Mouse (Mus musculus): ENCODE data around the gene Kctd20. TPM values are rescaled to one million over a fixed set of nuclear protein-coding genes. Genes with fewer than 3 reads are reported as not detected.

Gene Kctd20
- polyA plus RNA-seq, 1 experiment from 2014 or later: 83.2 TPM

DNA sequence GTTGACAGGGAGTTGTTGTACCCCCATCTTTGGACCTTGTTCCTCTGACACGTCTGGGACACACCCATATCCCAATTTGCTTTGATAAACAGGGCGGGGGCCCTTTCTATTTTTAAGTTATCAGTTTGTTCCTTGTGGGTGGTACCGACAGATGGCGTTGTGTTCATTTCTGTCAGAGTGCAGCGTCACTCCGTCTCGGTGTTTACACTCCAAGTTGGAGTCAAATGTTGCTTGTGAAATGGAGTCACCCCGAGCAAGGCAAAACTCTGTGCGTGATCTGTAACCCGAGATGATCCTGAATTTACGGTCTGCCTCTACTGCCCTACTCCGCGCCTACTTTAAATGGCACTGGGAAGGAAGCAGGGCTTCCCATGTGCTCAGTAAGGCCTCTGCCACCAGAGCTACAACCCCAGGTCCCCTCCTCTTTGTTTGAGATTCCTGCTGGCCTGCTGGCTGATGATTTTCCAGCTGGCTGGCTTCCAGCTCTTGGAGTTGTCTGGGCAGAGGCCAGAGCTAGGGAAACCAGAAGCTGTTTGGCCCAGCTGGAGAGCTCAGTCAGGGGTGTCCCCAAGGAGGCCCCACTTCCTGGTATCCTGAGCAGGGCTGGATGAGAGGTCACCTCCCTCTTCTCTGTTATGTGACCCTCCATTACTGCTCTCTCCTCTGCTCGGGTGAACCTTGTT is 21.2 kb upstream of the Kctd20 start:
- Histone ChIP-seq H3K4me3 (ENCODE audit: low read length) (peak overlapping the region; percentile 15; the same call in 1 of the 2 replicates), H3K36me3 (ENCODE audit: control insufficient read depth, insufficient read depth, low read length) (no peaks in the 10 kb centered on the region), H3K9ac (ENCODE audit: low read length) (peak overlapping the region; percentile 34), H3K4me2 (ENCODE audit: low read depth, low read length) (peak overlapping the region; percentile 46), H3K4me1 (replicated peaks; ENCODE audit: control insufficient read depth, insufficient read depth, low read length) (peaks cover 16% of the 10 kb centered on the region), H3K9me3 (ENCODE audit: control insufficient read depth, low read length) (no peaks in the 10 kb centered on the region), H3K27me3 (ENCODE audit: control insufficient read depth, insufficient read depth, low read depth, low read length) (no peaks in the 10 kb centered on the region), H3K27ac (ENCODE audit: low read length) (peak overlapping the region; percentile 90)
- ATAC-seq (ENCODE audit: low read depth): peak; percentile 94
- whole genome bisulfite sequencing: 1% methylated on average over 14 of the region's 14 CpGs

DNA sequence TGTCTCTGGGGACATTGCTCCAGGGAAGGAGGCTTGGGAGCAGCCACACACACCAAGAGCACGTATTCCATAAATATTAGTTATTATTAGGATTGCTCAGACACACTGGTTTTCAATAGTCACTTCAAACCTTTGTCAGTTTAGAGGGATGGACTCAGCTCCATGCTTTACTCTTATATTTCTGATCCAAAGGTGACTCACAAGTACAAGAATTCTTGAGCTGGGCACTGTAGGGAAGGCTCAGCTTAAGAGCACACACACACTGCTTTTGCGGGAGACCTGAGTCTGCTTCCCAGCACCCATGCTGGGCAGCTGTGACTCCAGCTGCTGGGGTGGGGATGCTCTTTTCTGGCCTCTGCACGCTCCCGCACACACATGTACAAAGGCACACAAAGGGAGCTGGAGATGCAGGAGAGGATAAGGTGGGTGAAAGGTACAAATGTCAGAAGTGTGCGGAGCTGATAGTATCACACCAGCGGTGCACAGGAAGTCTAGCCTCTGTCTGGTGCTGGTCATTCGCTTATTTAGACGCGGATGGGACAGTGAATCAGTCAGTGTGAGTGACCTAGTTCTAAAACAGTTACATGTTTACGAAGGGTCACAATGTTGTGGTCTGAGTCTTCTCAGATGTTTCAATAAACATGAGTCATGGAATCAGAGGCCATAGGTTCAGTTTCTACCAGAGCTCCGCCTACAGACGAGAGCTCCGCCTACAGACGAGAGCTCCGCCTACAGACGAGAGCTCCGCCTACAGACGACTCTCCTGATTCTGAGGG is 20.1 kb upstream of the Kctd20 start:
- peak overlapping the region; percentile 90 for H3K27ac ChIP-seq (ENCODE audit: low read length)
- H3K4me2 ChIP-seq (ENCODE audit: low read depth, low read length): no peak overlapping the region
- H3K36me3 ChIP-seq (ENCODE audit: control insufficient read depth, insufficient read depth, low read length): no peaks in the 10 kb centered on the region
- no peak overlapping the region for H3K9ac ChIP-seq (ENCODE audit: low read length)
- 81% methylated on average over 18 of the region's 18 CpGs for WGBS
- H3K27me3 ChIP-seq (ENCODE audit: control insufficient read depth, insufficient read depth, low read depth, low read length): no peaks in the 10 kb centered on the region
- H3K4me1 ChIP-seq (replicated peaks; ENCODE audit: control insufficient read depth, insufficient read depth, low read length): peaks cover 16% of the 10 kb centered on the region
- no peaks in the 10 kb centered on the region for H3K9me3 ChIP-seq (ENCODE audit: control insufficient read depth, low read length)
- ATAC-seq (ENCODE audit: low read depth): no peak
- H3K4me3 ChIP-seq (ENCODE audit: low read length): no peak overlapping the region

DNA sequence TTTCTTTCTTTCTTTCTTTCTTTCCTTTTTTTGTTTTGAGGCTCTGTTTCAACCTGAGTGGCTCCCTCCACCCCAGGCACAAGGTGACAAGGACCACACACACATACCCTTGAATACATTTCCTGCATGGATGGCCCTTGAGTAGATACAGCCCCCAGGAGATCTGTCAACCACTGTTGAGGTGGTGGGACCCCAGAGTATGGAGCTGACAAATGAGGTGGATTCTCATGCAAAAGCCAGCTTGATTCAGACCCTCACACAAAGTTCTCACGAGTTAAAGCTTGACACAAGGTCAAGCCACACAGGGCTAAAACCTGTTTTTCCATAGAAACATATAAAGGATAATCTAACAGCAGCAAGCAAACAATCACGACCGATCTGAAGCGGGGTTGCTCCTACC is 19.5 kb upstream of the Kctd20 start:
- Histone ChIP-seq H3K4me1 (replicated peaks; ENCODE audit: control insufficient read depth, insufficient read depth, low read length) (peaks cover 16% of the 10 kb centered on the region), H3K36me3 (ENCODE audit: control insufficient read depth, insufficient read depth, low read length) (no peaks in the 10 kb centered on the region), H3K27me3 (ENCODE audit: control insufficient read depth, insufficient read depth, low read depth, low read length) (no peaks in the 10 kb centered on the region), H3K9ac (ENCODE audit: low read length) (no peak overlapping the region), H3K4me3 (ENCODE audit: low read length) (no peak overlapping the region), H3K9me3 (ENCODE audit: control insufficient read depth, low read length) (no peaks in the 10 kb centered on the region), H3K4me2 (ENCODE audit: low read depth, low read length) (no peak overlapping the region), H3K27ac (ENCODE audit: low read length) (no peak overlapping the region)
- WGBS: 72% methylated on average over 4 of the region's 4 CpGs
- no peak for ATAC-seq (ENCODE audit: low read depth)

DNA sequence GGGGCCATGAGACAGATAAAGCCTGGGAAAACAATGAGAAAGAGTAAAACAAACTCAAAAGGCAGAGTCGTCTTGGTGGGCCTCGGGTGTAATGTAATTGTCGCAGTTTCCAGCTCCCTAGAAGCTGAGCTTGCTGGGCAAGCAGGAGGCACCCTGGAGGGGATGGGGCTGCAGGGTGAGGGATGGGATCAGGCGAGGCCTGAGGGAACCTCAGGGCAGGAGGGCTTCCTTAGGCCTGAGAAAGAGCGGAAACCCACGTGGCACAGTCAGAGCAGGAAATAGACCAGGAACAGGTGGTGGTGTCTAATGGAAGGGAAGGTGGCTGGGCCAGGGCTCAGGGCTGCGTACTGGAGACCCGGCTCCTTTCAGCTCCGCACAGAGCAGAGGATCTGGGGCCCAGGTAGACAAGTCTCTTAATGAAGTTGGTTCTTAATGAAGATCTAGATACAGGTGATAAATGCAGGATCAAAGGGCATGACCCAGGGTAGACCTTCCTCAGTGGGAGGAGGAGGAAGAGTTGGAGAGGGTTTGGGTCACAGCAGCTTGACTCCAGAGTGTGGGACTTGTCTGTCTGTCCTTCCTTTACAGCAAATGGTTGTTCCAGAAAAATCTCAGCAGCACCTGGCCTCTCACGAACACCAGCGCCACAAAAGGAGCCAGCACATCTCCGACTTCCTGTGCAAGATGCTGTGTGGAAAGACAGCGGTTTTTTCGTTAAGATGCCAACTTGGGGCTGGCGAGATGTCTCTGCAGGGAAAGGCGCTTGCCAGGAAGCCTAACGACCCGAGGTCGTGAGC is 17.4 kb upstream of the Kctd20 start:
- WGBS: 66% methylated on average over 19 of the region's 19 CpGs

DNA sequence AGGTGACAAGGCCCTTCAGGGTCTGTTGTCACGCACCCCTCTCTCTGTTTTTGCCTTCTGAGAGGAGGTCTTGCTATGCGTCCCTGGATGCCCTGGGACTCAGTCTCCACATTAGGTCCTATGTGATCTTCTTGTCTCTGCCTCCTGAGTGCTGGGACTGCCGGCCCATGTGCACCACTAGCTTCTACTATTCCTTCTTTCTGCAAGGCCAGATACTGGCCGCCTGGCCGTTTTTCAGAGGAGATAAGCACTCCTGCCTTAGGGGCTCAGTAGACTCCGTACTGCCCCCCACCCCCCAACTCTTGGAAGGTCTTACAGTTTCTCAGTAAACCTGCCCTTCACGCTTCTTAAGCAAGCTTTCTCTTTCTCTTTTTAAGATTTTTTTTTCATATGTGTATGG is 15.6 kb upstream of the Kctd20 start:
- Histone ChIP-seq H3K4me2 (ENCODE audit: low read depth, low read length) (no peak overlapping the region), H3K27ac (ENCODE audit: low read length) (no peak overlapping the region), H3K27me3 (ENCODE audit: control insufficient read depth, insufficient read depth, low read depth, low read length) (no peaks in the 10 kb centered on the region), H3K9me3 (ENCODE audit: control insufficient read depth, low read length) (no peaks in the 10 kb centered on the region), H3K36me3 (ENCODE audit: control insufficient read depth, insufficient read depth, low read length) (no peaks in the 10 kb centered on the region), H3K4me3 (ENCODE audit: low read length) (no peak overlapping the region), H3K4me1 (replicated peaks; ENCODE audit: control insufficient read depth, insufficient read depth, low read length) (peaks cover 4% of the 10 kb centered on the region; the same call in 1 of the 2 replicates), H3K9ac (ENCODE audit: low read length) (no peak overlapping the region)
- WGBS: 79% methylated on average over 7 of the region's 7 CpGs
- no peak for ATAC-seq (ENCODE audit: low read depth)

More for the DNA sequence above, 17.4 kb upstream of the Kctd20 start:
- no peak overlapping the region for H3K4me2 ChIP-seq (ENCODE audit: low read depth, low read length)
- H3K9me3 ChIP-seq (ENCODE audit: control insufficient read depth, low read length): no peaks in the 10 kb centered on the region
- no peak overlapping the region for H3K27ac ChIP-seq (ENCODE audit: low read length)
- H3K9ac ChIP-seq (ENCODE audit: low read length): no peak overlapping the region
- H3K27me3 ChIP-seq (ENCODE audit: control insufficient read depth, insufficient read depth, low read depth, low read length): no peaks in the 10 kb centered on the region
- H3K4me3 ChIP-seq (ENCODE audit: low read length): no peak overlapping the region
- no peaks in the 10 kb centered on the region for H3K36me3 ChIP-seq (ENCODE audit: control insufficient read depth, insufficient read depth, low read length)
- no peak for ATAC-seq (ENCODE audit: low read depth)
- H3K4me1 ChIP-seq (replicated peaks; ENCODE audit: control insufficient read depth, insufficient read depth, low read length): peaks cover 16% of the 10 kb centered on the region

DNA sequence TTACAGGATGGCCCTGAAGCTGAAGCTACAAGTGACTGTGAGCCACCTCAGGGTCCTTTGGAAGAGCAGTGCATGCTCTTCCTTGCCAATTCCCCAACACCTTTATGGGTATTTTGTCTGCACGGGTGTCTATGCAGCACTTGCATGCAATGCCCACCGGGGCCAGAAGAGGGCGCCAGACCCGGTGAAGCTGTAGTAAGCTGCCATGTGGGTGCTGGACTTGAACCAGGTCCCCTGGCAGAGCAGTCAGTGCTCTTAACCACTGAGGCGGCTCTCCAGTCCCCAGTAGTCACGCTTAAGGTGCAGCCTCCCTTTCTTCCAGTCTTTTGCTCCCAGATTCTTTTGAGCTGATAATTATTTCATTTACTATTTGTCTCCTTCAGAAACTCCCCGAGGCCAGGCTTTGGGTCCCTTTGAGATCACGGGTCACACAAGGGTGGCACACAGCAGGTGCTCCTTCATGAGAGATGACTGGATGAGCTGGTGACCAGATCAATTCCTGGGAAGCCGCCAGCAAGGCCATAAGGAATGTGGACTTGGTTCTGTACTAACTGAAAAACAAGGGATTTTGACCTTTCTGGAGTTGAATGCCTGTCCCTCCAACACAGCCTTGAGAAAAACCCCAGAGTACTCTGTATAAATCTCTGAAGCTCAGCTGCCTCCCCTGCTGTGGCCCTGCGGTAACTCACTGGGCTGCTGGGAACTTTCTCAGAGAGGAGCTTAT is 15.0 kb upstream of the Kctd20 start:
- 76% methylated on average over 10 of the region's 10 CpGs for WGBS
- Histone ChIP-seq H3K4me1 (replicated peaks; ENCODE audit: control insufficient read depth, insufficient read depth, low read length) (no peaks in the 10 kb centered on the region; the same call in 1 of the 2 replicates), H3K9ac (ENCODE audit: low read length) (no peak overlapping the region), H3K27me3 (ENCODE audit: control insufficient read depth, insufficient read depth, low read depth, low read length) (no peaks in the 10 kb centered on the region), H3K4me3 (ENCODE audit: low read length) (no peak overlapping the region), H3K27ac (ENCODE audit: low read length) (no peak overlapping the region), H3K36me3 (ENCODE audit: control insufficient read depth, insufficient read depth, low read length) (no peaks in the 10 kb centered on the region), H3K9me3 (ENCODE audit: control insufficient read depth, low read length) (no peaks in the 10 kb centered on the region), H3K4me2 (ENCODE audit: low read depth, low read length) (no peak overlapping the region)
- no peak for ATAC-seq (ENCODE audit: low read depth)

DNA sequence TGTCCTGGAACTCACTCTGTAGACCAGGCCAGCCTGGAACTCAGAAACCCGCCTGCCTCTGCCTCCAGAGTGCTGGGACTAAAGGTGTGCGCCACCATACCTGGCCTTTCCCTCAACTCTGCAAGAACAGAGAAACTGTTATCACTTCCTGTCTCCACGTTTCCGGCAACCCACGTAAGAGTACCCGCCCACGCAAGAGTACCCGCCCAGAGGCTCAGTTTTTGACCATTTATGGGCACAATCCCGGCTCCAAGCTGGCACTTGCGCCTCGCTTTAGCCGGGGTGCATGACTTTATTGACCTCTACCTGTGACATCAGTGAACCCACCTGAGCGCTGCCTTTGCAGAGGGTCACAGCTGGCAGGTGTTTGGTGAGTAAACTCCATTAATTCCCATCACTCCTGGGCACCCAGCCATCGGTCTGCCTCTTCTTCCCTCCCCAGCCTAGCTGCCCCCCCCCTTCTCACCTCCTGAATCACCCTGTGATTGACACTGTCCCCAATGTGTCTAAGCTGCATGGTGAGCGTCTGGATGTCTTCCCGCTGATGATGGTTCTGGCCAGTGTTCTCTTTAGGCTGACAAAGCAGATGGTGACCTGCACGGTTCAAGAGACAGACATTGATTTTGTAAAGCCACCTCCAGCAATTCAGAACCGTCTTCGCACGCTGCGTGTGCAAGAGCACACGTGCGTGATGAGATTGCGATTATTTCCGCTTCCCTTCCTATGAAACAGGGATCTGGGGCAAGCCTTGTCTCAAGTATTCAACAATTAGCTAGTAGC is 10.8 kb upstream of the Kctd20 start:
- no peak for ATAC-seq (ENCODE audit: low read depth)
- no peaks in the 10 kb centered on the region for H3K36me3 ChIP-seq (ENCODE audit: control insufficient read depth, insufficient read depth, low read length)
- H3K4me2 ChIP-seq (ENCODE audit: low read depth, low read length): no peak overlapping the region
- no peak overlapping the region for H3K27ac ChIP-seq (ENCODE audit: low read length)
- H3K9ac ChIP-seq (ENCODE audit: low read length): no peak overlapping the region
- WGBS: 89% methylated on average over 25 of the region's 25 CpGs
- H3K27me3 ChIP-seq (ENCODE audit: control insufficient read depth, insufficient read depth, low read depth, low read length): no peaks in the 10 kb centered on the region
- no peaks in the 10 kb centered on the region for H3K9me3 ChIP-seq (ENCODE audit: control insufficient read depth, low read length)
- H3K4me1 ChIP-seq (replicated peaks; ENCODE audit: control insufficient read depth, insufficient read depth, low read length): no peaks in the 10 kb centered on the region
- no peak overlapping the region for H3K4me3 ChIP-seq (ENCODE audit: low read length)

DNA sequence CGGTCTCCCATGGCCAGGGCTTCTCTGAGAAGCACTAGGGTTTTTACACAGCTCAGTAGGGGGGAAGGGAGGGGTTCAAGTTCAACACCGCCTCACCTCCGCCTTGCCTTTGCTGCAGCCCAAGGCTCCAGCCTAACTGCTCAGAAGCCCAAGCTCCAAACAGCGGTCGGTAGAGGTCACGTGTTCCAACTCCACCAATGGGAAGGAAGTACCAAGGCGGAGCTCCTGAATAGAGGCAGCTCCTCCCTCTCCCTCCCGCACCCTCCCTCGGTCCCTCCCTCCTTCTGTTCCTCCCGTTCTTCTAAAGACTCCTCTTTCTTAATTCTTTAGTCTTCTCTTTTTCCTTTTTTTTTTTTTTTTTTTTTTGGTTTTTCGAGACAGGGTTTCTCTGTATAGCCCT is 9.6 kb upstream of the Kctd20 start:
- Histone ChIP-seq H3K4me2 (ENCODE audit: low read depth, low read length) (no peak overlapping the region), H3K4me3 (ENCODE audit: low read length) (no peak overlapping the region), H3K4me1 (replicated peaks; ENCODE audit: control insufficient read depth, insufficient read depth, low read length) (no peaks in the 10 kb centered on the region), H3K36me3 (ENCODE audit: control insufficient read depth, insufficient read depth, low read length) (no peaks in the 10 kb centered on the region), H3K27me3 (ENCODE audit: control insufficient read depth, insufficient read depth, low read depth, low read length) (no peaks in the 10 kb centered on the region), H3K9ac (ENCODE audit: low read length) (no peak overlapping the region), H3K9me3 (ENCODE audit: control insufficient read depth, low read length) (no peaks in the 10 kb centered on the region; the same call in 1 of the 2 replicates), H3K27ac (ENCODE audit: low read length) (no peak overlapping the region)
- 79% methylated on average over 10 of the region's 11 CpGs for WGBS
- no peak for ATAC-seq (ENCODE audit: low read depth)
